ENCODE assay signal across 10 mouse cellular contexts in the genomic region with DNA sequence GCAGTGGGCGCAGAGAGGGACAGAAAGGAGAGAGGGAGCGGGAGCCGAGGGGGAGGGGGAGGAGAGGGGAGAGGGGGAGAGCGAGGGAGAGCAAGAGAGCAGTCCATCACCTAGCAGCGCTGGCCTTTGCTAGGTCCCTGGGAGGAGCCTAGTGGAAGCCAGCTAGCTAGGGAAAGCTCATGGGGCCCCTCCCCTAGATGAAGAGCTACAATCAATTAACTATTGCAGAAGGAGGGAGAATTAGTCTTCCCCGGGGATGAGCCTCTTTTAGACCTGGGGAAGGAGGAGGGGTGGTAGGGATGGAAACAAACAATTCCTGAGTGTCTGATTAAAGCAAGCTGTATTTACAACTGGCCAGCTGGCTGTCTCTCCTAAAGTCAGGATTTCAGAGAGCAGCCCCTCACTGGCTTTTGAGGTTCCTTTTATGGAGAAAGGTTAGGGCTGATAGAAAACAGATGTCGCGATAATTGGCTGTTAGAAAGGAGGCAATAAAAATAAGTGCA. TPM values are rescaled to one million over a fixed set of nuclear protein-coding genes. Genes with fewer than 3 reads are reported as not detected.
A peak's percentile ranks its signal among the peaks of the same experiment; 100 is the strongest.
DNase-seq lines count a peak whose midpoint lies in the region; ATAC-seq lines count a peak whose summit lies in the region.
"Had no signal": no experiment of that assay in that cellular context is flagged by ENCODE, and none has a peak within 500 bp of the region (broad histone marks: within the 10 kb centered on the region; RNA-seq: fewer than 3 reads in every experiment).

No protein-coding gene starts in this region.

- peaks cover 7% of the 10 kb centered on the region; the same call in 1 of the 2 replicates for H3K27me3 ChIP-seq in heart, embryonic 11.5 days (ENCODE audit: control insufficient read depth, insufficient read depth, low read length)
- no peaks in the 10 kb centered on the region for H3K27me3 ChIP-seq in embryonic facial prominence, embryonic 11.5 days (ENCODE audit: control insufficient read depth, insufficient read depth, low read length)
- no peaks in the 10 kb centered on the region for H3K27me3 ChIP-seq in midbrain, embryonic 16.5 days (ENCODE audit: control insufficient read depth, insufficient read depth, low read depth, low read length)

- no peaks in the 10 kb centered on the region for H3K36me3 ChIP-seq in heart, embryonic 11.5 days (ENCODE audit: control insufficient read depth, insufficient read depth, low read length)
- no peaks in the 10 kb centered on the region; the same call in 1 of the 2 replicates for H3K36me3 ChIP-seq in embryonic facial prominence, embryonic 11.5 days (replicated peaks; ENCODE audit: control insufficient read depth, insufficient read depth, low read depth, low read length)
- H3K36me3 ChIP-seq in midbrain, embryonic 16.5 days (ENCODE audit: control insufficient read depth, insufficient read depth, low read length) = no peaks in the 10 kb centered on the region
- H3K36me3 ChIP-seq: liver, embryonic 15.5 days had no signal

- no peaks in the 10 kb centered on the region; the same call in 1 of the 2 replicates for H3K4me1 ChIP-seq in heart, embryonic 11.5 days (ENCODE audit: control insufficient read depth, insufficient read depth, low read length)
- H3K4me1 ChIP-seq in embryonic facial prominence, embryonic 11.5 days (ENCODE audit: control insufficient read depth, insufficient read depth, low read length) = no peaks in the 10 kb centered on the region; the same call in 1 of the 2 replicates
- no peaks in the 10 kb centered on the region for H3K4me1 ChIP-seq in midbrain, embryonic 16.5 days (ENCODE audit: control insufficient read depth, insufficient read depth, low read length)

- H3K9me3 ChIP-seq in heart, embryonic 11.5 days (replicated peaks; ENCODE audit: control insufficient read depth, low read length) = no peaks in the 10 kb centered on the region
- no peaks in the 10 kb centered on the region for H3K9me3 ChIP-seq in embryonic facial prominence, embryonic 11.5 days (replicated peaks; ENCODE audit: control insufficient read depth, low read length)
- no peaks in the 10 kb centered on the region for H3K9me3 ChIP-seq in midbrain, embryonic 16.5 days (replicated peaks; ENCODE audit: control insufficient read depth, low read length, poor library complexity, severe bottlenecking)
- H3K9me3 ChIP-seq: liver, embryonic 15.5 days had no signal

- H3K4me3 ChIP-seq in heart, embryonic 11.5 days (ENCODE audit: low read depth, low read length) = no peak overlapping the region
- no peak overlapping the region for H3K4me3 ChIP-seq in embryonic facial prominence, embryonic 11.5 days (ENCODE audit: low read depth, low read length)
- no peak overlapping the region for H3K4me3 ChIP-seq in midbrain, embryonic 16.5 days (ENCODE audit: low read depth, low read length)
- H3K4me3 ChIP-seq: liver, embryonic 15.5 days had no signal

- DNase-seq in heart, postnatal 25 days (ENCODE audit: low spot score) = no peak
- peak; percentile 85 for DNase-seq in embryonic facial prominence, embryonic 11.5 days (ENCODE audit: low spot score)
- peak; percentile 52 for DNase-seq in kidney, postnatal 14 days
- DNase-seq in retina, embryonic 14.5 days (ENCODE audit: low spot score) = peak; percentile 42
- DNase-seq in c-Kit-positive CD71-positive TER-119-positive erythroid progenitor cells, embryonic 14.5 days (ENCODE audit: low spot score) = no peak
- DNase-seq: thymus, adult 2 months had no signal

- no peak overlapping the region for H3K9ac ChIP-seq in heart, embryonic 11.5 days (ENCODE audit: low read depth, low read length)
- no peak overlapping the region for H3K9ac ChIP-seq in embryonic facial prominence, embryonic 11.5 days (replicated peaks; ENCODE audit: low read length)
- H3K9ac ChIP-seq in midbrain, embryonic 16.5 days (ENCODE audit: low read depth, low read length) = no peak overlapping the region
- H3K9ac ChIP-seq: liver, embryonic 15.5 days had no signal

- 15% methylated on average over 8 of the region's 8 CpGs for WGBS in heart, embryonic 11.5 days (ENCODE audit: insufficient replicate concordance)
- WGBS in embryonic facial prominence, embryonic 11.5 days = 3% methylated on average over 8 of the region's 8 CpGs
- 9% methylated on average over 7 of the region's 8 CpGs for WGBS in midbrain, embryonic 16.5 days

- H3K27ac ChIP-seq in heart, embryonic 11.5 days (ENCODE audit: low read depth, low read length) = no peak overlapping the region
- H3K27ac ChIP-seq in embryonic facial prominence, embryonic 11.5 days (replicated peaks; ENCODE audit: low read depth, low read length) = peak overlapping the region; percentile 38; the same call in 1 of the 2 replicates
- no peak overlapping the region for H3K27ac ChIP-seq in midbrain, embryonic 16.5 days (ENCODE audit: low read length)
- H3K27ac ChIP-seq: liver, embryonic 15.5 days had no signal

- 0 out of 2 replicates have a peak, but pooled peaks have one; percentile 22 for ATAC-seq in heart, embryonic 11.5 days (replicated peaks; ENCODE audit: insufficient number of reproducible peaks, low FRiP score, low TSS enrichment)
- ATAC-seq in embryonic facial prominence, embryonic 11.5 days (replicated peaks; ENCODE audit: insufficient number of reproducible peaks, low FRiP score, low TSS enrichment, low read depth) = peak; percentile 50
- no peak for ATAC-seq in erythroid progenitor cell, adult 5-6 weeks (replicated peaks; ENCODE audit: low FRiP score, poor library complexity, severe bottlenecking)
- no peak for ATAC-seq in midbrain, embryonic 16.5 days

- intact Hi-C loops in heart, postnatal 25 days (cut with DNase I) = no loop called here

- no peak overlapping the region for H3K4me2 ChIP-seq in heart, embryonic 11.5 days
- 0 out of 2 replicates have a peak overlapping the region, but pooled peaks have one; percentile 17 for H3K4me2 ChIP-seq in embryonic facial prominence, embryonic 11.5 days (ENCODE audit: low read depth, low read length)
- no peak overlapping the region for H3K4me2 ChIP-seq in midbrain, embryonic 16.5 days (ENCODE audit: low read length)
- H3K4me2 ChIP-seq: liver, embryonic 15.5 days had no signal

RNA-seq across cellular contexts. Expression of a gene that starts 1.5 kb away (rescaled TPM):
- 11.1 and 12.0 TPM in 2 replicates for polyA plus RNA-seq in heart, embryonic 11.5 days (2014; fragmentation: Nextera tagmentation; extraction: Ambion mirVana)
- total RNA-seq in heart, postnatal 25 days (2021) = 1 to 10 TPM; 4.6 to 5.2 TPM
- polyA plus RNA-seq in embryonic facial prominence, embryonic 11.5 days (2014; fragmentation: Nextera tagmentation; extraction: Ambion mirVana) = 12.4 and 14.3 TPM in 2 replicates
- 0.72 TPM in 1 of 2 replicates, not detected in the other for total RNA-seq in erythroid progenitor cell, adult 5-6 weeks (2015; ENCODE audit: low replicate concordance)
- 0.90 and 1.3 TPM in 2 replicates for total RNA-seq in erythroid progenitor cell, adult 5-6 weeks (2017; ENCODE audit: low replicate concordance)
- 5.4 and 6.3 TPM in 2 replicates for polyA plus RNA-seq in midbrain, embryonic 16.5 days (2015; fragmentation: Nextera tagmentation; extraction: Ambion mirVana)

RNA-seq across cellular contexts. Expression of a gene that starts 10.4 kb away (rescaled TPM):
- 0.34 TPM in 1 of 2 replicates, not detected in the other for polyA plus RNA-seq in heart, embryonic 11.5 days (2014; fragmentation: Nextera tagmentation; extraction: Ambion mirVana)
- under 1 TPM; 0.47 to 0.59 TPM for total RNA-seq in heart, postnatal 25 days (2021)
- polyA plus RNA-seq in embryonic facial prominence, embryonic 11.5 days (2014; fragmentation: Nextera tagmentation; extraction: Ambion mirVana) = 0.38 and 0.78 TPM in 2 replicates
- total RNA-seq in erythroid progenitor cell, adult 5-6 weeks (2015; ENCODE audit: low replicate concordance) = not detected in 2 replicates
- total RNA-seq in erythroid progenitor cell, adult 5-6 weeks (2017; ENCODE audit: low replicate concordance) = not detected in 2 replicates
- 0.29 and 1.3 TPM in 2 replicates for polyA plus RNA-seq in midbrain, embryonic 16.5 days (2015; fragmentation: Nextera tagmentation; extraction: Ambion mirVana)

RNA-seq across cellular contexts. Expression of a gene that starts 16.0 kb away (rescaled TPM):
- polyA plus RNA-seq in heart, embryonic 11.5 days (2014; fragmentation: Nextera tagmentation; extraction: Ambion mirVana) = 0.46 TPM in 1 of 2 replicates, not detected in the other
- total RNA-seq in heart, postnatal 25 days (2021) = not detected
- polyA plus RNA-seq in embryonic facial prominence, embryonic 11.5 days (2014; fragmentation: Nextera tagmentation; extraction: Ambion mirVana) = not detected in 2 replicates
- not detected in 2 replicates for total RNA-seq in erythroid progenitor cell, adult 5-6 weeks (2015; ENCODE audit: low replicate concordance)
- total RNA-seq in erythroid progenitor cell, adult 5-6 weeks (2017; ENCODE audit: low replicate concordance) = not detected in 2 replicates
- polyA plus RNA-seq in midbrain, embryonic 16.5 days (2015; fragmentation: Nextera tagmentation; extraction: Ambion mirVana) = not detected in 2 replicates
- polyA plus RNA-seq: liver, embryonic 15.5 days; thymus, adult 2 months had no signal

RNA-seq across cellular contexts. Expression of a gene that starts 16.1 kb away (rescaled TPM):
- 420 and 429 TPM in 2 replicates for polyA plus RNA-seq in heart, embryonic 11.5 days (2014; fragmentation: Nextera tagmentation; extraction: Ambion mirVana)
- 100 to 1,000 TPM in 1 of 2 experiments, 10 to 100 TPM in 1; 96.7 to 116 TPM for total RNA-seq in heart, postnatal 25 days (2021)
- polyA plus RNA-seq in embryonic facial prominence, embryonic 11.5 days (2014; fragmentation: Nextera tagmentation; extraction: Ambion mirVana) = 595 and 632 TPM in 2 replicates
- total RNA-seq in erythroid progenitor cell, adult 5-6 weeks (2015; ENCODE audit: low replicate concordance) = 61.6 and 73.4 TPM in 2 replicates
- total RNA-seq in erythroid progenitor cell, adult 5-6 weeks (2017; ENCODE audit: low replicate concordance) = 14.5 and 51.7 TPM in 2 replicates
- polyA plus RNA-seq in midbrain, embryonic 16.5 days (2015; fragmentation: Nextera tagmentation; extraction: Ambion mirVana) = 118 and 129 TPM in 2 replicates

RNA-seq across cellular contexts. Expression of a gene that starts 19.0 kb away (rescaled TPM):
- not detected in 2 replicates for polyA plus RNA-seq in heart, embryonic 11.5 days (2014; fragmentation: Nextera tagmentation; extraction: Ambion mirVana)
- total RNA-seq in heart, postnatal 25 days (2021) = not detected
- 0.07 TPM in 1 of 2 replicates, not detected in the other for polyA plus RNA-seq in embryonic facial prominence, embryonic 11.5 days (2014; fragmentation: Nextera tagmentation; extraction: Ambion mirVana)
- total RNA-seq in erythroid progenitor cell, adult 5-6 weeks (2015; ENCODE audit: low replicate concordance) = not detected in 2 replicates
- total RNA-seq in erythroid progenitor cell, adult 5-6 weeks (2017; ENCODE audit: low replicate concordance) = not detected in 2 replicates
- 0.58 and 0.81 TPM in 2 replicates for polyA plus RNA-seq in midbrain, embryonic 16.5 days (2015; fragmentation: Nextera tagmentation; extraction: Ambion mirVana)

Comparison
In these comparisons a context has a peak if more than half of its experiments do, and no peak if none do; other contexts are left out.
1. ATAC-seq: peak in heart, embryonic 11.5 days (single experiment) and embryonic facial prominence, embryonic 11.5 days (single experiment); none in erythroid progenitor cell, adult 5-6 weeks (single experiment) and midbrain, embryonic 16.5 days (single experiment).
2. DNase-seq: peak in embryonic facial prominence, embryonic 11.5 days (single experiment), kidney, postnatal 14 days (single experiment) and retina, embryonic 14.5 days (single experiment); none in heart, postnatal 25 days (single experiment) and c-Kit-positive CD71-positive TER-119-positive erythroid progenitor cells, embryonic 14.5 days (single experiment).